Mouse (Mus musculus): ENCODE results near the gene Ggta1.

Gene Ggta1

DNA sequence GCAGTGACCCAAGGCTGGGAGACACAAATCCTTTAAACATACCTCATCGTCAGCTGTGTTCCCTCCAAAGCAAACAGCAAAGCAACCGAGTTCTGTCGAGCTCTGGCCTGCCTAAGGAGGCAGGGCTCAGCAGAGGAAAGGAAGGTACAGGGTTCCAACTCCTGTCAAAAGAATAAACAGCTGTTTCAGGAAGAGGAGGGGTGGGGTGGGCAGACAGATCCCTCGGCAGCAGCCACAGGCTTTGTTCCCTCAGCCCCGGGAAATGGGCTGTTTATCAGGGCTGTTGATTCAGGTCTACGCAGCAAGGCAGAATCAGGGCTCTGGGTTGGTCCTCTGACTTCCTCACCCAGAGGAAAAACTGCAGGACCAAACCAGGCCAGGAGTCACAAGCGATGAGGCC, 30.6 kb downstream of the Ggta1 start:
- peak; percentile 53 for DNase-seq

DNA sequence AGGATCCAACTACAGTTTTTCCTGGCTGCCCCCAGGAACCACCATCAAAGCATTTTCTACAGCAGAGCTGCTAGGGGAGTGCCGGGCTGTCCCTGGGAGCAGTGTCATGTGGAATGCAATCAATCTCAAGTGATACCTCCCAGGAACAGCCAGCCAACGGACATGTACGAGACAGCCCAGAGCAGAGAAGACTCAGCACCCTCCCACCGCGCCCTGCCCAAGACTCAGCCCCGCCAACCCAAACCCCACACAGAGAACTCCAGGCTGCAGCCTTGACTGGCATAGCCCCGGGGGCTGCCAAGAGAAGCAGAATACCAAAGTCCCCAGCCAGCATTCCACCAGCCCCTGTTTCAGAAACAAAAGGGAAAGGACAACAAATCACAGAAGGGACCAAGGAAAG, 31.0 kb downstream of the Ggta1 start:
- peak; percentile 24 for DNase-seq

DNA sequence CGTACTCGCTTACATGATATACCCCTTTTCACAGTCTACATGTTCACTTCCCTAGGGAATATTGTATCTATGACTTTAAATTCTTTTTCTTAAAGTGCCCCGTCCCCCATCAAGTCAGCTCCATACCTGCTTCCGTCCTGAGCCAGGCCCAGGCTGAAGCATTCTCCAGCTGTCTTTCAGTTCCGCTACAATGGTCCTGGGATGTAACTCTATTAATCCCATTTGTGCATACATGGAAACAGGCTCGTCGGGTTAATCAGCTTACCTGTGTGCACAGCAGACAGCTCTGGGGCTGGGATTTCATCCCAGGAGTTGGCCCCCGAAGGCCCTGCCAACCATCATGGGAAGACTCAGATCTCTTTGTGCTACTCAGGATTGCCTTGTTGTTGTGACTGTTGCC, 32.2 kb downstream of the Ggta1 start:
- no peak for DNase-seq

DNA sequence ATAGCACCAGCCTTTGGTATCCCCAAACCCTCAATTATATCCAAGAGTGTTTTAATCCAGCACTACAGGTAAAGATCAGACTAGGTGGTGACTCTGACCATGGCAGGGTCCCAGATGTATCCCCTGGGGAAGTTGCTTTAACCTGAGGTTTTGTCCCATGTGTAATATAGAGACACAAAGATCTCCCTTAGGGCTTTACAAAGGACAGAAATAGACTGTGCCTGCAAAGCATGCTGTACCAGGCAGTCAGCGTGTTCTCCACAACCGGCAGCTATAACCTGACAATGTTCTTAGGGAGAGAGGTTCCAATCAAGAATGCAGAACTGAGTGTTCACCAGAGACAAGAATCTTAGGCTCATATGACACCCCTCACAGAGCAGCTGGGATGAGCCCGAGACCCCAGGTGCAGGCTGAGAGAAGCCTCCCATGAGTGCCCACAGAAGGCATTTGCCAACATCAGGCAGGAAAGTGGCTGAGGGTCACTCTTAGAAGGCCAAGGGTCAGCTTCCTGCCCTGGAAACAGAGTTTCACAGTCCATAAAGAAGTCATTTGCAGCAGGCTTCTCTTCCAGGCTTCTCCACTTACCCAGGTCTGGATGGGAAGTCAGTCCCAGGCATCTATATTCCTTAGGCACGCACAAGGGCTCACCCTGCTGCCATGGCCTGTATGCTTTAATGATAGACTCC, 34.3 kb downstream of the Ggta1 start:
- DNase-seq = no peak

DNA sequence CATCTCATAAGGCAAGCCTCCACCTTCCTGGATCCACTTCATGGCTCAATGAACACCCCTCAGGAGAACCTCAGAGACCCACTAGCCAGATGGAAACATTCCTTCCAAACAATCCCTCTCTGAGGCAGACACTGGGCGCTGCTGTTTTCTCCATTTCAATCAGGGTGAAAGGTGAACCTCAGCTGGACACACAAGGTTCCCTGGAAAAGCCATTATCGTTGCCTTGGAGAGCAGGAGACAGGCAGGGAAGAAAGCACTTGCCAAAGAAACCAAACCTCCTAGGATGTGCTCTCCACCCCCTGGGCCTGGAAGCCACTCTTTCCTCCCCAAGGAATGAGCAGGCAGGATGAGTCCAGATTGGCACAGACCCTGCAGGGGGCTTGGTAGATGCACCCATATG, 35.5 kb downstream of the Ggta1 start:
- DNase-seq = no peak

- DNase-seq = no peak
These were observed 39.2 kb downstream of the Ggta1 start for GRCm38 (mm10) chr2:35423711-35424339.

DNA sequence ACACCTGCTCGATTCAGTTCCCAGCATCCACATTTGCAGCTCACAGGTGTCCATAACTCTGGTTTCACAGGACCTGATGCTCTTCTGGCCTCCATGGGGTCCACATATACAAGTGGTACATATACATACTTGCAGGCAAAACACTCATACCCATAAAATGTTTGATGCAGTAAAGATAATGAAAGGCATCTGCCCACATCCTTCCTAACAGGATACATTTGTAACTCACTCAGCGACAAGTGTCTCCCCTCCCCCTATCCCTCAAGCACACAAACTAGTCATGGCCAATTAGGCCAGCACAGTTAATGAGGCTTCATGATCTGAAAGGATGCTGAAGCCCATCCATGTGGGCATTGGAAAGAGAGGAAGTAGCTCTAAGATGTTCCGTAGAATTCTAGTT, 40.6 kb downstream of the Ggta1 start:
- no peak for DNase-seq

DNA sequence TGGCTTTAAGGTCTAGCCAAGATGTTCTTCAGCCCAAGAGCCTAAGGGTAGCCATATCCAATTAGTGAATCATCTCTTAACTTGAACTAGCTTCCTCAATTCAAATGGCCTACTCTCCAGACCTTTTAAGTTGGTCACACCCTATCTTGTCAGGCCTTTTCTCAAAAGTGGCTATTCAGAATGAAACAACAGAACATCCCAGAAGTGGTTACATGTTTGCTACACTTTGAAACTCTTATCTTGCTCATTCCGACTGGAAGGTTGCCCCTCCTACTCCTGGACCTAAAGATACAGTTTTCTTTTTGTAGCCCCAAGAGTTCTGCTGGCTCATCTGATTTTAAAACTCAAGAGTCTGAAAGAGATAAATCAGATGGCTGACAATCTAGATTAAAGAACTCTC, 42.4 kb downstream of the Ggta1 start:
- DNase-seq = no peak

DNA sequence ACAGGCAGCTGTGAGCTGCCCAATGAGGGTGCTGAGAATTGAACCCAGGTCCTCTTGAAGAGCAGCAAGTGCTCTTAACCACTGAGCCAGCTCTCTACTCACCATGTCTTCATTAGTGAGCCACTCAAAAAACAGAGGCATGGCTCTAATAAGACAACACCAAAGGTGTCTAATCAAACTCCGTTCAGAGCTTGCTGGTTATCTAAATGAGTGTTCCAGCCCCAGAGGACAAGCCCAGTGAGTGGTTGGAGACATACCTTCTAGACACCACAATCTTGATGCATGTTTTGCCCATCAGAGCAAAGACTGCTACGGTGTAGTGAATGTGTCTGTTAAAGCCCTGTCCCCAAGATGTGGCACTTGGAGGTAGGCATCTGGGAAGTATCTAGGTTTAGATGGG, 43.4 kb downstream of the Ggta1 start:
- no peak for DNase-seq

GRCm38 (mm10) chr2:35419243-35419642, 43.8 kb downstream of the Ggta1 start:
- DNase-seq = no peak

DNA sequence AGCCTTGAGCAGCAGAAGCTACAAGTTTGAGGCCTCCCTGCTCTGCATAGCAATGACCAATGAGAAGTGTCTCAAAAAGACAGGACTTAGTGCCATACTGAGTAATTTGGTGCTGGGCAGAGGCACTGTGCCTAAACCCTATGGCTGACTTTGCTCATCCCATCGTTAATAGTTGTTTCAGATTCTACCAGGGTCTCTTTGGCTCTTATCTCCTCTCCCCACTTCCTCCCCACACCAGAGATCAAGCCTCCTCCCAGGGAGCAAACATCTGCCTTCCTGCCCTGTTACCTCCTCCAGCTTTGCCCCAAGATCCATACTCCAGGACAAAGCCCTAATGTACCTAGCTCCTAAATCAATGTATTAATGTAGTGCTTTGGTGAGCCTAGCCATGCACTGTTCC, 45.8 kb downstream of the Ggta1 start:
- DNase-seq = no peak

- no peak for DNase-seq
These were observed 46.6 kb downstream of the Ggta1 start for GRCm38 (mm10) chr2:35416473-35416872.

DNA sequence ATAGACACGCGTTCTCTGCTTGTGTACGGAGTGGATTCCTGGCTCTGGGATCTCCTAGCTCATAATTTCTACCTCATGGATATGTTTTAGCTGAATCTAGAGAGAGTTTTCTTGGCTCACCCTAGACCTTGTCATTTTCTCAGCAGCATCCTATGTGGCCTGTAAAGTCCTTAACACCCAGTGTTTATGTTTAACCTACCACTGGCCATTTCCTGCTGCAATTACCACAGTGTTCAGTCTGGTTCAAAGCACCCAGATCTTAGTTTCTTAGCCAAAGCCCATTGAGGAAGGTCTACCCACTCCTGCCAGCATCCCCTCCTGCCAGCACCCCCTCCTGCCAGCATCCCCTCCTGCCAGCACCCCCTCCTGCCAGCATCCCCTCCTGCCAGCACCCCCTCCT, 50.2 kb downstream of the Ggta1 start:
- no peak for DNase-seq

- DNase-seq = no peak
These were observed 50.8 kb downstream of the Ggta1 start for GRCm38 (mm10) chr2:35412246-35412645.

GRCm38 (mm10) chr2:35411640-35412190, 51.3 kb downstream of the Ggta1 start:
- peak; percentile 6 for DNase-seq

- no peak for DNase-seq
These were observed 53.6 kb downstream of the Ggta1 start for GRCm38 (mm10) chr2:35409466-35409865.

- DNase-seq = no peak
These were observed 54.5 kb downstream of the Ggta1 start for GRCm38 (mm10) chr2:35408409-35409110.

- DNase-seq = no peak
These were observed 55.2 kb downstream of the Ggta1 start for GRCm38 (mm10) chr2:35407878-35408277.

GRCm38 (mm10) chr2:35407266-35407665, 55.8 kb downstream of the Ggta1 start:
- DNase-seq = no peak

DNA sequence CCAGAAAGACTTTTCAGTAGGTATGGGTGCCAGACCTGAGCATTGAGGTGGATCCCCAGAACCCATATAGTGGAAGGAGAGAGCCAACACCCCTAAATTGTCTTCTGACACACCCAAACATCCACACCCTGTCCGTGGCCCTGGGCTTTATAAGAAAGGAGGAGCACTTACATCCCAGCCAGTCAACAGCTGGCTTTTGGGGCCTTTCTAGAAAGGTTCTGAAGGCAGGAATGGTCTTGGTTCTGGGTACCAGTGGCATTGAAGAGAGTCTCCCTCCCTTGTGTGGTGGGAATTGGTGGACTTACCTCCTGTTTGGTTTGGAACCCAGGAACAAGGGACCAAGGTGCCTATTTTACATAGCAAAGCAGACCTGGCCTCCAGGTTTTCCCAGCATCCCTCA, 56.4 kb downstream of the Ggta1 start:
- DNase-seq = no peak

- DNase-seq = no peak
These were observed 60.6 kb downstream of the Ggta1 start for GRCm38 (mm10) chr2:35402391-35402790.

DNA sequence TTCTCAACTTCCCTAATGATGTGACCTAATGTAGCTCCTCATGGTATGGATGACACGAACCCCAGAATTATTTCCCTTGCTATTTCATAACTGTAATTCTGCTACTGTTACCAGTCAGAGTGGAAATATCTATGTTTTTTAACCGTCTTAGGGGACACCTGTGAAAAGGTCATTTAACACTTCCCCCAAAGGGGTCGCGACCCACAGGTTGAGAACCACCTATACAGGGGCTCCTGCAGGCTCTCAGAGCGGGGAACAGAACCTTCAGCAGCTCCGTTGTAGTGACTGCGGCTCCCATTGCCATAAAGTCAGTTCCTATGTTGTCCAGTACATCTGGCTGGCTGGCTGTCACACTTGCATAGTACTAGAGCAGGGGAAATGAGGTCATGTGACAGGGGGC, 62.3 kb downstream of the Ggta1 start:
- DNase-seq = no peak

DNA sequence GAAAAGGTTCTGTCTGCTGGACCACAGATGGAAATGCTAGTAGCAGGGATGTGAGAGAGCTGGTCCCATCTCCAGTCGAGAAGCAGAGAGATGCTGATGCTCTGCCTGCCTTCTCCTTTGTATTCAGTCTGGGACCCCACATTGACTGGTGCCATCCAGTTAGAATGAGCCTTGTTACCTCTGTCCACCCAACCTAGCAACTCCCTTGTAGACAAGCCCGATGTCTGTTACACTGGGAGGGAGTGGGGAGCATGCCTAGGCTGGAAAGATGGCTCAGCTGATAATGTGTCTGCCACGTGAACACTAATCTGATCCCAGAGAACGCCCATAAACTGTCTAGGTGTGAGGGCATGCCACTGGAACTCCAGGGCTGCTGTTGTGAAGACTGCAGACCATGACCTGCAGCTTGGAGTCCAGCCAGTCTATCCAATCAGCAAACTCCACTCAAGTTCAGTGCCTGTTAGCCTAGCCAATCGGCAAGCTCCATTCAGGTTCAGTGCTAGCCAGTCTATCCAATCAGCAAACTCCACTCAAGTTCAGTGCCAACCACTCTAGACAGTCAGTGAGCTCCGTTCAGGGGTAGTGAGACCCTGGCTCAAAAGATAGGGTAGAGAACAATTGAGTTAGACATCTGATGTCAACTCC, 64.7 kb downstream of the Ggta1 start:
- DNase-seq = no peak
